Mouse (Mus musculus): ENCODE measurements around the gene Tmem132e. TPM values are rescaled to one million over a fixed set of nuclear protein-coding genes. Genes with fewer than 3 reads are reported as not detected.

The Tmem132e gene
- polyA plus RNA-seq, 1 experiment: not detected

GRCm38 (mm10) chr11:82473137-82473621 lies 84.5 kb downstream of the Tmem132e start:
- Histone ChIP-seq H3K27me3 (ENCODE audit: control insufficient read depth, insufficient read depth, low read length, poor library complexity, severe bottlenecking) (no peaks in the 10 kb centered on the region), H3K4me1 (ENCODE audit: control insufficient read depth, insufficient read depth, low read length) (no peaks in the 10 kb centered on the region), H3K36me3 (ENCODE audit: control insufficient read depth, insufficient read depth, low read length, poor library complexity, severe bottlenecking) (no peaks in the 10 kb centered on the region), H3K4me3 (ENCODE audit: low read depth, low read length) (no peak overlapping the region), H3K9me3 (replicated peaks; ENCODE audit: control insufficient read depth, insufficient read depth, low read length, poor library complexity, severe bottlenecking) (no peaks in the 10 kb centered on the region), H3K27ac (ENCODE audit: insufficient read depth, low read length) (no peak overlapping the region), H3K9ac (ENCODE audit: low read depth, poor library complexity, severe bottlenecking) (no peak overlapping the region)
- TF ChIP-seq EP300 (IDR thresholded peaks at IDR 0.05; ENCODE audit: insufficient read depth, low read depth, low read length): no peak

- H3K9ac ChIP-seq (ENCODE audit: low read depth, poor library complexity, severe bottlenecking): no peak overlapping the region
- H3K4me1 ChIP-seq (ENCODE audit: control insufficient read depth, insufficient read depth, low read length): no peaks in the 10 kb centered on the region
- H3K9me3 ChIP-seq (replicated peaks; ENCODE audit: control insufficient read depth, insufficient read depth, low read length, poor library complexity, severe bottlenecking): no peaks in the 10 kb centered on the region
- no peak overlapping the region for H3K4me3 ChIP-seq (ENCODE audit: low read depth, low read length)
- H3K36me3 ChIP-seq (ENCODE audit: control insufficient read depth, insufficient read depth, low read length, poor library complexity, severe bottlenecking): no peaks in the 10 kb centered on the region
- TF ChIP-seq CTCF (IDR thresholded peaks at IDR 0.05; ENCODE audit: low read depth, low read length) (no peak), POLR2A (IDR thresholded peaks at IDR 0.05; ENCODE audit: insufficient read depth, low read length) (no peak), EP300 (IDR thresholded peaks at IDR 0.05; ENCODE audit: insufficient read depth, low read depth, low read length) (no peak)
- H3K27ac ChIP-seq (ENCODE audit: insufficient read depth, low read length): no peak overlapping the region
- no peaks in the 10 kb centered on the region for H3K27me3 ChIP-seq (ENCODE audit: control insufficient read depth, insufficient read depth, low read length, poor library complexity, severe bottlenecking)
These were observed 87.4 kb downstream of the Tmem132e start for GRCm38 (mm10) chr11:82476092-82476491.

- no peak for TF ChIP-seq CTCF (IDR thresholded peaks at IDR 0.05; ENCODE audit: low read depth, low read length)
- no peak for TF ChIP-seq POLR2A (IDR thresholded peaks at IDR 0.05; ENCODE audit: insufficient read depth, low read length)
- no peak for TF ChIP-seq EP300 (IDR thresholded peaks at IDR 0.05; ENCODE audit: insufficient read depth, low read depth, low read length)
These were observed 88.7 kb downstream of the Tmem132e start for GRCm38 (mm10) chr11:82477412-82477811.

GRCm38 (mm10) chr11:82480941-82481340 lies 92.2 kb downstream of the Tmem132e start:
- no peaks in the 10 kb centered on the region; the same call in 1 of the 2 replicates for H3K27me3 ChIP-seq (ENCODE audit: control insufficient read depth, insufficient read depth, low read length, poor library complexity, severe bottlenecking)
- TF ChIP-seq CTCF (IDR thresholded peaks at IDR 0.05; ENCODE audit: low read depth, low read length): no peak
- H3K9ac ChIP-seq (ENCODE audit: low read depth, poor library complexity, severe bottlenecking): no peak overlapping the region
- H3K36me3 ChIP-seq (ENCODE audit: control insufficient read depth, insufficient read depth, low read length, poor library complexity, severe bottlenecking): no peaks in the 10 kb centered on the region
- H3K27ac ChIP-seq (ENCODE audit: insufficient read depth, low read length): no peak overlapping the region
- no peaks in the 10 kb centered on the region for H3K4me1 ChIP-seq (ENCODE audit: control insufficient read depth, insufficient read depth, low read length)
- no peak overlapping the region for H3K4me3 ChIP-seq (ENCODE audit: low read depth, low read length)
- no peaks in the 10 kb centered on the region for H3K9me3 ChIP-seq (replicated peaks; ENCODE audit: control insufficient read depth, insufficient read depth, low read length, poor library complexity, severe bottlenecking)

More at GRCm38 (mm10) chr11:82477412-82477811, 88.7 kb downstream of the Tmem132e start:
- H3K9ac ChIP-seq (ENCODE audit: low read depth, poor library complexity, severe bottlenecking): no peak overlapping the region
- no peaks in the 10 kb centered on the region for H3K9me3 ChIP-seq (replicated peaks; ENCODE audit: control insufficient read depth, insufficient read depth, low read length, poor library complexity, severe bottlenecking)
- no peak overlapping the region for H3K27ac ChIP-seq (ENCODE audit: insufficient read depth, low read length)
- no peaks in the 10 kb centered on the region for H3K27me3 ChIP-seq (ENCODE audit: control insufficient read depth, insufficient read depth, low read length, poor library complexity, severe bottlenecking)
- no peaks in the 10 kb centered on the region for H3K4me1 ChIP-seq (ENCODE audit: control insufficient read depth, insufficient read depth, low read length)
- H3K36me3 ChIP-seq (ENCODE audit: control insufficient read depth, insufficient read depth, low read length, poor library complexity, severe bottlenecking): no peaks in the 10 kb centered on the region
- no peak overlapping the region for H3K4me3 ChIP-seq (ENCODE audit: low read depth, low read length)

- H3K9me3 ChIP-seq (replicated peaks; ENCODE audit: control insufficient read depth, insufficient read depth, low read length, poor library complexity, severe bottlenecking): no peaks in the 10 kb centered on the region
- no peaks in the 10 kb centered on the region; the same call in 1 of the 2 replicates for H3K27me3 ChIP-seq (ENCODE audit: control insufficient read depth, insufficient read depth, low read length, poor library complexity, severe bottlenecking)
- no peak overlapping the region for H3K4me3 ChIP-seq (ENCODE audit: low read depth, low read length)
- no peaks in the 10 kb centered on the region for H3K4me1 ChIP-seq (ENCODE audit: control insufficient read depth, insufficient read depth, low read length)
- no peaks in the 10 kb centered on the region for H3K36me3 ChIP-seq (ENCODE audit: control insufficient read depth, insufficient read depth, low read length, poor library complexity, severe bottlenecking)
- TF ChIP-seq CTCF (IDR thresholded peaks at IDR 0.05; ENCODE audit: low read depth, low read length) (no peak), POLR2A (IDR thresholded peaks at IDR 0.05; ENCODE audit: insufficient read depth, low read length) (no peak), EP300 (IDR thresholded peaks at IDR 0.05; ENCODE audit: insufficient read depth, low read depth, low read length) (no peak)
- H3K9ac ChIP-seq (ENCODE audit: low read depth, poor library complexity, severe bottlenecking): no peak overlapping the region
- H3K27ac ChIP-seq (ENCODE audit: insufficient read depth, low read length): no peak overlapping the region
These were observed 98.8 kb downstream of the Tmem132e start for GRCm38 (mm10) chr11:82487359-82488086.

GRCm38 (mm10) chr11:82490896-82491295 lies 102.2 kb downstream of the Tmem132e start:
- no peak overlapping the region for H3K4me3 ChIP-seq (ENCODE audit: low read depth, low read length)
- TF ChIP-seq POLR2A (IDR thresholded peaks at IDR 0.05; ENCODE audit: insufficient read depth, low read length) (no peak), CTCF (IDR thresholded peaks at IDR 0.05; ENCODE audit: low read depth, low read length) (no peak), EP300 (IDR thresholded peaks at IDR 0.05; ENCODE audit: insufficient read depth, low read depth, low read length) (no peak)

More at GRCm38 (mm10) chr11:82490896-82491295, 102.2 kb downstream of the Tmem132e start:
- Histone ChIP-seq H3K27ac (ENCODE audit: insufficient read depth, low read length) (no peak overlapping the region), H3K9me3 (replicated peaks; ENCODE audit: control insufficient read depth, insufficient read depth, low read length, poor library complexity, severe bottlenecking) (no peaks in the 10 kb centered on the region), H3K36me3 (ENCODE audit: control insufficient read depth, insufficient read depth, low read length, poor library complexity, severe bottlenecking) (no peaks in the 10 kb centered on the region), H3K9ac (ENCODE audit: low read depth, poor library complexity, severe bottlenecking) (no peak overlapping the region), H3K27me3 (ENCODE audit: control insufficient read depth, insufficient read depth, low read length, poor library complexity, severe bottlenecking) (no peaks in the 10 kb centered on the region; the same call in 1 of the 2 replicates), H3K4me1 (ENCODE audit: control insufficient read depth, insufficient read depth, low read length) (no peaks in the 10 kb centered on the region)

Other genes starting within 250 kb of the Tmem132e start
- gene Ccl1, start 83.2 kb upstream of the Tmem132e start, polyA plus RNA-seq (2011; ENCODE audit: insufficient read depth, insufficient read length, low read depth, missing spikeins): not detected in 2 replicates

Data from ES-Bruce4 (cell line).